Mouse (Mus musculus) thymus, postnatal 36 days (tissue): Measurements from ENCODE around the gene Midn.

Experiments used
- DNase-seq, 2 experiments: peaks; one replicate each; pipeline ENCODE4 v3.0.0; 2022; ENCODE audit warnings: mixed read lengths in 2 of 2

Midn gene

GRCm38 (mm10) chr10:80196778-80197581, 48.9 kb downstream of the Midn start:
- no peak for DNase-seq

- DNase-seq, result peak; percentile 69 to 70
These were observed 51.5 kb downstream of the Midn start for GRCm38 (mm10) chr10:80199440-80200008.

- no peak for DNase-seq
These were observed 52.4 kb downstream of the Midn start for GRCm38 (mm10) chr10:80200485-80200884.

GRCm38 (mm10) chr10:80204055-80204454, 56.0 kb downstream of the Midn start:
- DNase-seq, result no peak

- DNase-seq, result no peak
These were observed 59.1 kb downstream of the Midn start for GRCm38 (mm10) chr10:80207201-80207600.

GRCm38 (mm10) chr10:80207676-80208075, 59.6 kb downstream of the Midn start:
- no peak for DNase-seq
